Mouse (Mus musculus): ENCODE measurements around the gene Hcrtr1.

DNA sequence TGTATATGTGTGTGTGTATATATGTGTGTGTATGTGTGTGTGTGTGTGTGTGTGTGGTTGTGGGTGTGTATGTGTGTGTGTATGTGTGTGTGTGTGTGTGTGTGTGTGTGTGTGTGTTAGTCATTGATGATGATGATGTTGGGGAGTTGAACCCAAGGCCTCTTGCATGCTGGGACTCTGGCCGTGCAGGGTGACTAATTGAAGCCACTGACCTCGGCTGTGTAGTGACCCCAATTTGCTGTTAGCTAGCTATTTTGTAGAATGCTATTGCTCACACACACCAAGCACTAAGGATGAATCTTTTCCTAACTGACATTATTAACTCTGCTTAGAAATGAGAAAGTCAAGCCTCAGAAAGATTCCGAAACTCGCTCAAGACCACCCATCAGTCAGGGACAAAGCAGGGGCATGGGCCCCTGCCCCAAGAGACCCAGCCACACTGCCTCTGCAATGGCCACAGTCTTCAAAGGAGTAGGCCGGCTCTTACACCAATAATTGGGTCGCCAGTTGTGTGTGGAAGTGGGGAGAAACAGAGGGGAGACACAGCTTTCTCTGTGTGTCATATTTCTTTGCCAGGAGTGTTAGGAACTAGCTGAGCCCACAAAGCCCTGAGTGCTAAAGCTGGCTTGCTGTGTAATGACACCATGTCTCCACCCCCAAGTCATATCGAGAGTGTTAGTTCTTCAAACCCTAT lies 41.9 kb upstream of the Hcrtr1 start:
- TF ChIP-seq CTCF (IDR thresholded peaks at IDR 0.05; ENCODE audit: borderline replicate concordance, insufficient read depth, low read length), result no peak
- TF ChIP-seq POLR2A (IDR thresholded peaks at IDR 0.05; ENCODE audit: low read depth, low read length), result no peak
